Mouse (Mus musculus): ENCODE data around the gene Kank3. TPM values are rescaled to one million over a fixed set of nuclear protein-coding genes. Genes with fewer than 3 reads are reported as not detected.
"Not testable (repeated sequence)": the region's sequence is repeated elsewhere in the genome, so short reads cannot be mapped to it uniquely, and the experiment has no call there.

The Kank3 gene
- polyA plus RNA-seq, 1 experiment from 2014 or later = 44.1 TPM

- peak within 1 kb of the TSS; percentile 81 for H3K9ac ChIP-seq
- H3K4me2 ChIP-seq = peak within 1 kb of the TSS; percentile 79
- WGBS = under 1% methylated on average over 51 of the region's 51 CpGs
- peak; percentile 91 for ATAC-seq (replicated peaks; ENCODE audit: insufficient number of reproducible peaks, insufficient read depth, low FRiP score, low read depth)
- peak within 1 kb of the TSS; percentile 84 for H3K27ac ChIP-seq
- peaks cover 56% of the 10 kb centered on the region for H3K4me1 ChIP-seq (replicated peaks)
- H3K36me3 ChIP-seq = peaks cover 31% of the 10 kb centered on the region
- H3K27me3 ChIP-seq = no peaks in the 10 kb centered on the region
- peak within 1 kb of the TSS; percentile 79 for H3K4me3 ChIP-seq
- H3K9me3 ChIP-seq (replicated peaks) = no peaks in the 10 kb centered on the region
These were observed 14.0 kb downstream of the Kank3 start, which contains the start of the genes Rps28 and Ndufa7 for GRCm38 (mm10) chr17:33824084-33824996. Rps28 (minus strand) TSS chr17:33824562. Ndufa7 (plus strand) TSS chr17:33824572.

GRCm38 (mm10) chr17:33824997-33825330 lies 14.6 kb downstream of the Kank3 start:
- peaks cover 60% of the 10 kb centered on the region for H3K4me1 ChIP-seq (replicated peaks)
- H3K36me3 ChIP-seq = peaks cover 33% of the 10 kb centered on the region
- peak overlapping the region; percentile 79 for H3K4me3 ChIP-seq
- peak overlapping the region; percentile 79 for H3K4me2 ChIP-seq
- not testable (repeated sequence) for H3K9me3 ChIP-seq (replicated peaks); ATAC-seq (replicated peaks; ENCODE audit: insufficient number of reproducible peaks, insufficient read depth, low FRiP score, low read depth); H3K27me3 ChIP-seq
- peak overlapping the region; percentile 84 for H3K27ac ChIP-seq
- peak overlapping the region; percentile 72 for H3K9ac ChIP-seq
- 4% methylated on average over 6 of the region's 6 CpGs for WGBS

GRCm38 (mm10) chr17:33825462-33825861 lies 15.1 kb downstream of the Kank3 start:
- H3K27me3 ChIP-seq = no peaks in the 10 kb centered on the region
- H3K9ac ChIP-seq = peak overlapping the region; percentile 72; the same call in 1 of the 2 replicates
- peak overlapping the region; percentile 79 for H3K4me2 ChIP-seq
- peaks cover 34% of the 10 kb centered on the region for H3K36me3 ChIP-seq
- no peaks in the 10 kb centered on the region for H3K9me3 ChIP-seq (replicated peaks)
- no peak for ATAC-seq (replicated peaks; ENCODE audit: insufficient number of reproducible peaks, insufficient read depth, low FRiP score, low read depth)
- H3K4me3 ChIP-seq = peak overlapping the region; percentile 79
- H3K4me1 ChIP-seq (replicated peaks) = peaks cover 60% of the 10 kb centered on the region
- H3K27ac ChIP-seq = no peak overlapping the region
- WGBS = 84% methylated on average over 8 of the region's 8 CpGs

DNA sequence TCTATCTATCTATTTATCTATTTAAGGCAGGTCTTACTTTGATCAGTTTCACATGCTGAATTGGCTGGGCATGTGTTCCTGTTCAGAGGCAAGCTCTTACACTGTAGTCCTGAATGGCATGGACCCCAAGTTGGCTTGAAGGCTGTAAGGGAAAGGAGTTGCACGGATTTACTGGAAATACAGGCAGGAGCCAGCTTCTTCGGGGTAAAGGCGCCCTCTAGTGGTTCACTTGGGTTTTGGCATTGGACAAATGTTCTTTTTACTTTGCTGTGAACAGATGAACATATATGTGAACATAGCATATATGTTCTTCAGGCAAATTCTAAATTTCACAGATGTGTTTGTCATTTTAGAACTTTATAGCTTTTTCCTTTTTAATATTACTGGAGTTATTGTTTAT lies 16.5 kb downstream of the Kank3 start:
- Histone ChIP-seq H3K36me3 (peaks cover 29% of the 10 kb centered on the region), H3K9ac (no peak overlapping the region), H3K4me3 (no peak overlapping the region), H3K4me2 (no peak overlapping the region), H3K4me1 (replicated peaks) (peaks cover 56% of the 10 kb centered on the region), H3K27me3 (no peaks in the 10 kb centered on the region), H3K9me3 (replicated peaks) (no peaks in the 10 kb centered on the region), H3K27ac (no peak overlapping the region)
- no peak for ATAC-seq (replicated peaks; ENCODE audit: insufficient number of reproducible peaks, insufficient read depth, low FRiP score, low read depth)
- WGBS = under 1% methylated on average over 3 of the region's 3 CpGs

DNA sequence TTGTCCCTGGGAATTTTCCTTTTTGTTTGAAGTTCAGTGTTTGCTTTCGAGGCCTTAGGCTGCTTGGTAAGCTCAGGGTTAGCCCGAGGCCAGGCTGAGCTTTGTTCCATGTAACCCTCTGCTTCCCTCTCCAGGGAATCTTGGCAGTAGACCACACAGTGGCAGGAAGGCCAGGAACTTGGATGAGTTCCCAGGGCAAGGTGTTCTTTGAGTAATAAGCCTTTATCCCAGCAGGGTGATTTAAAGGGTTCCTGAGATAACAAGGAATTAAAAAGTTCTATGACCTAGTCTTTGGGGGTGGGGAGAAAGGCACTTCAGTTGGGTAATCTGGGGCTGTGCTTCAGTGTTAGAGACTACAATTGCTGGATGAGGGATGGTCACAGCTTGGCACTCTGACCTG lies 18.6 kb downstream of the Kank3 start:
- peak overlapping the region; percentile 31; the same call in 1 of the 2 replicates for H3K4me2 ChIP-seq
- peaks cover 37% of the 10 kb centered on the region for H3K36me3 ChIP-seq
- H3K4me1 ChIP-seq (replicated peaks) = peaks cover 39% of the 10 kb centered on the region
- WGBS = 20% methylated on average over 2 of the region's 2 CpGs
- peak overlapping the region; percentile 62 for H3K27ac ChIP-seq
- ATAC-seq (replicated peaks; ENCODE audit: insufficient number of reproducible peaks, insufficient read depth, low FRiP score, low read depth) = peak; percentile 61
- no peak overlapping the region for H3K4me3 ChIP-seq
- H3K27me3 ChIP-seq = no peaks in the 10 kb centered on the region
- no peaks in the 10 kb centered on the region for H3K9me3 ChIP-seq (replicated peaks)
- no peak overlapping the region for H3K9ac ChIP-seq

GRCm38 (mm10) chr17:33829561-33829960 lies 19.2 kb downstream of the Kank3 start:
- Histone ChIP-seq H3K4me3 (no peak overlapping the region), H3K4me1 (replicated peaks) (peaks cover 39% of the 10 kb centered on the region), H3K9me3 (replicated peaks) (no peaks in the 10 kb centered on the region), H3K9ac (no peak overlapping the region), H3K4me2 (peak overlapping the region; percentile 31; the same call in 1 of the 2 replicates), H3K27ac (peak overlapping the region; percentile 62), H3K36me3 (peaks cover 44% of the 10 kb centered on the region), H3K27me3 (no peaks in the 10 kb centered on the region)
- ATAC-seq (replicated peaks; ENCODE audit: insufficient number of reproducible peaks, insufficient read depth, low FRiP score, low read depth) = no peak
- 85% methylated on average over 10 of the region's 10 CpGs for WGBS

GRCm38 (mm10) chr17:33842966-33843795 lies 32.9 kb downstream of the Kank3 start, which contains the start of gene Cd320:
Cd320 (plus strand) TSS chr17:33843091.
- peak within 1 kb of the TSS; percentile 85 for H3K4me3 ChIP-seq
- peak within 1 kb of the TSS; percentile 55; the same call in 1 of the 2 replicates for H3K27ac ChIP-seq
- no peaks in the 10 kb centered on the region for H3K9me3 ChIP-seq (replicated peaks)
- ATAC-seq (replicated peaks; ENCODE audit: insufficient number of reproducible peaks, insufficient read depth, low FRiP score, low read depth) = peak; percentile 88
- under 1% methylated on average over 45 of the region's 45 CpGs for WGBS
- H3K36me3 ChIP-seq = peaks cover 11% of the 10 kb centered on the region; the same call in 1 of the 2 replicates
- H3K27me3 ChIP-seq = no peaks in the 10 kb centered on the region
- peaks cover 11% of the 10 kb centered on the region for H3K4me1 ChIP-seq (replicated peaks)
- H3K9ac ChIP-seq = peak within 1 kb of the TSS; percentile 73
- H3K4me2 ChIP-seq = peak within 1 kb of the TSS; percentile 77

GRCm38 (mm10) chr17:33844196-33844595 lies 33.9 kb downstream of the Kank3 start:
- Histone ChIP-seq H3K4me2 (peak overlapping the region; percentile 77), H3K27me3 (no peaks in the 10 kb centered on the region)
- WGBS = 77% methylated on average over 1 of the region's 1 CpGs

GRCm38 (mm10) chr17:33848139-33848538 lies 37.8 kb downstream of the Kank3 start:
- WGBS = 65% methylated on average over 8 of the region's 8 CpGs
- Histone ChIP-seq H3K27me3 (no peaks in the 10 kb centered on the region), H3K36me3 (no peaks in the 10 kb centered on the region), H3K27ac (no peak overlapping the region), H3K9me3 (replicated peaks) (no peaks in the 10 kb centered on the region), H3K4me1 (replicated peaks) (peaks cover 7% of the 10 kb centered on the region), H3K9ac (no peak overlapping the region), H3K4me2 (no peak overlapping the region), H3K4me3 (no peak overlapping the region)
- no peak for ATAC-seq (replicated peaks; ENCODE audit: insufficient number of reproducible peaks, insufficient read depth, low FRiP score, low read depth)

More at GRCm38 (mm10) chr17:33844196-33844595, 33.9 kb downstream of the Kank3 start:
- H3K27ac ChIP-seq = no peak overlapping the region
- ATAC-seq (replicated peaks; ENCODE audit: insufficient number of reproducible peaks, insufficient read depth, low FRiP score, low read depth) = no peak
- no peak overlapping the region for H3K9ac ChIP-seq
- 0 out of 2 replicates have a peak, but pooled peaks cover under 1% of the 10 kb centered on the region for H3K36me3 ChIP-seq
- no peaks in the 10 kb centered on the region for H3K9me3 ChIP-seq (replicated peaks)
- peak overlapping the region; percentile 85 for H3K4me3 ChIP-seq
- H3K4me1 ChIP-seq (replicated peaks) = peaks cover 11% of the 10 kb centered on the region

- H3K9me3 ChIP-seq (replicated peaks) = no peaks in the 10 kb centered on the region
- 42% methylated on average over 1 of the region's 1 CpGs for WGBS
- no peak overlapping the region for H3K27ac ChIP-seq
- ATAC-seq (replicated peaks; ENCODE audit: insufficient number of reproducible peaks, insufficient read depth, low FRiP score, low read depth) = no peak
- no peaks in the 10 kb centered on the region for H3K27me3 ChIP-seq
- H3K4me2 ChIP-seq = no peak overlapping the region
- H3K36me3 ChIP-seq = no peaks in the 10 kb centered on the region
- H3K4me1 ChIP-seq (replicated peaks) = no peaks in the 10 kb centered on the region
- no peak overlapping the region for H3K4me3 ChIP-seq
- H3K9ac ChIP-seq = no peak overlapping the region
These were observed 41.0 kb downstream of the Kank3 start for GRCm38 (mm10) chr17:33851331-33851730.

DNA sequence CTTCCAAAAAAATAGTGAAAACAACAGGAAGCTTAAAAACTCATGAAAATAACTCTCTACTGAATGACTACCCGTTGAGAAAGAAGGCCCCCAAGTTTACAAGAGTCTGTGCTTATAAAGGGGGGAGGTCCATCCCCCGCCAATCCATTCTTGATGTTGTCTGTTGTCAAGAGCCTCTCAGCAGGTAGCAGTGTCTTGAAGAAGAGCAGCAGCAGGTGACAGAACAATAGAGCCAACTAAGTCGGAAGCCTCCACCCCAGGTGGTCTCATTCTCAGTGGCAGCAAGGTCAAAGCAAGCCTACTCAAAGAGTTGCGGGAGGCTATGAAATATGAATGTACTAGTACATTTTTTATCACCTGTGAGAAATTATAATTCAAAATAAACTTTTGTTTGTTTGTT lies 47.5 kb downstream of the Kank3 start:
- H3K9ac ChIP-seq = no peak overlapping the region
- no peaks in the 10 kb centered on the region for H3K27me3 ChIP-seq
- H3K4me3 ChIP-seq = no peak overlapping the region
- no peak overlapping the region for H3K27ac ChIP-seq
- no peak for ATAC-seq (replicated peaks; ENCODE audit: insufficient number of reproducible peaks, insufficient read depth, low FRiP score, low read depth)
- WGBS = 76% methylated on average over 4 of the region's 4 CpGs
- H3K4me1 ChIP-seq (replicated peaks) = no peaks in the 10 kb centered on the region
- H3K36me3 ChIP-seq = no peaks in the 10 kb centered on the region
- H3K4me2 ChIP-seq = no peak overlapping the region
- no peaks in the 10 kb centered on the region; the same call in 1 of the 2 replicates for H3K9me3 ChIP-seq (replicated peaks)

All from heart, embryonic 15.5 days (tissue).